Comparison of ENCODE assay signal across 8 mouse cellular contexts in the genomic region with DNA sequence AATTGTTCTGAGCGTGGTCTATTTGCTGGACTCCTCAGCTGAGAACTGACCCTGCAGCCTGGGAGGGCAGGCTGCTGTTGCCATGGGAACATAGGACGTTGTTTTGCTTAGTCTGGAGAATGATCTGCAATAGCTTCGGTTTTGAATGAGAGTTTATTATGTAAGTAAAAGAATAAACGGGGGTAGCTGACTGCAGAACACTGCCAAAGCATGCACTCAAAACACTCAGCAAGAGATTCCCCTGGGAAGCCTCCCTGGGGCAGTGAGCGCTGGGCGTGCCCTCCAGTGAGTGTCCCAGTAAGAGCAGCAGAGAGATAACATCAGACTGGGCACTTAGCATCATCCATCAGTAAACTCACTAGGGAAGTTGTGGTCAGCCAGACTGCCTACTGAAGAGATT.
A peak's percentile ranks its signal among the peaks of the same experiment; 100 is the strongest.
DNase-seq lines count a peak whose midpoint lies in the region; ATAC-seq and TF ChIP-seq lines count a peak whose summit lies in the region.

No protein-coding gene starts in this region.

- peaks cover 7% of the 10 kb centered on the region; the same call in 1 of the 2 replicates for H3K4me1 ChIP-seq in limb, embryonic 11.5 days (ENCODE audit: control insufficient read depth, insufficient read depth, low read length)
- H3K4me1 ChIP-seq in limb, embryonic 10.5 days = peaks cover 17% of the 10 kb centered on the region; the same call in 1 of the 2 replicates
- peaks cover 25% of the 10 kb centered on the region for H3K4me1 ChIP-seq in hindbrain, embryonic 15.5 days (replicated peaks)
- H3K4me1 ChIP-seq in midbrain, embryonic 11.5 days (ENCODE audit: control insufficient read depth, insufficient read depth, low read length) = peaks cover 17% of the 10 kb centered on the region
- peaks cover 12% of the 10 kb centered on the region for H3K4me1 ChIP-seq in liver, postnatal 0 days (ENCODE audit: insufficient read depth)

- H3K9ac ChIP-seq in limb, embryonic 11.5 days (ENCODE audit: low read length) = no peak overlapping the region
- H3K9ac ChIP-seq in hindbrain, embryonic 15.5 days = no peak overlapping the region
- no peak overlapping the region for H3K9ac ChIP-seq in midbrain, embryonic 11.5 days (ENCODE audit: low read length)
- no peak overlapping the region for H3K9ac ChIP-seq in liver, postnatal 0 days (replicated peaks)

- H3K4me3 ChIP-seq in limb, embryonic 11.5 days (ENCODE audit: low read depth, low read length) = no peak overlapping the region
- no peak overlapping the region for H3K4me3 ChIP-seq in limb, embryonic 10.5 days
- H3K4me3 ChIP-seq in hindbrain, embryonic 15.5 days = no peak overlapping the region
- no peak overlapping the region for H3K4me3 ChIP-seq in midbrain, embryonic 11.5 days (ENCODE audit: low read depth, low read length)
- H3K4me3 ChIP-seq in liver, postnatal 0 days (ENCODE audit: low read depth, low read length) = no peak overlapping the region

- H3K27ac ChIP-seq in limb, embryonic 11.5 days (replicated peaks; ENCODE audit: low read depth, low read length) = no peak overlapping the region
- H3K27ac ChIP-seq in limb, embryonic 10.5 days = no peak overlapping the region
- peak overlapping the region; percentile 50; the same call in 1 of the 2 replicates for H3K27ac ChIP-seq in hindbrain, embryonic 15.5 days (replicated peaks)
- H3K27ac ChIP-seq in midbrain, embryonic 11.5 days (ENCODE audit: low read depth, low read length) = peak overlapping the region; percentile 20; the same call in 1 of the 2 replicates
- no peak overlapping the region for H3K27ac ChIP-seq in liver, postnatal 0 days (ENCODE audit: low read depth)

- H3K27me3 ChIP-seq in limb, embryonic 11.5 days (ENCODE audit: control insufficient read depth, insufficient read depth, low read length) = no peaks in the 10 kb centered on the region
- H3K27me3 ChIP-seq in limb, embryonic 10.5 days (ENCODE audit: low read depth, poor library complexity, severe bottlenecking) = no peaks in the 10 kb centered on the region
- H3K27me3 ChIP-seq in hindbrain, embryonic 15.5 days = no peaks in the 10 kb centered on the region
- H3K27me3 ChIP-seq in midbrain, embryonic 11.5 days (ENCODE audit: control insufficient read depth, insufficient read depth, low read length) = no peaks in the 10 kb centered on the region
- no peaks in the 10 kb centered on the region for H3K27me3 ChIP-seq in liver, postnatal 0 days (ENCODE audit: insufficient read depth, low read length)

- ATAC-seq in limb, embryonic 11.5 days (ENCODE audit: insufficient number of reproducible peaks, low FRiP score, low TSS enrichment, low read depth) = no peak
- peak; percentile 43; the same call in 1 of the 2 replicates for ATAC-seq in hindbrain, embryonic 15.5 days (ENCODE audit: low FRiP score, low read depth)
- ATAC-seq in midbrain, embryonic 11.5 days (ENCODE audit: low FRiP score) = peak; percentile 70
- no peak for ATAC-seq in liver, postnatal 0 days
- no peak for ATAC-seq in activated CD4-positive, CD25-positive, alpha-beta regulatory T cell, adult 4 months

- H3K36me3 ChIP-seq in limb, embryonic 11.5 days (ENCODE audit: control insufficient read depth, insufficient read depth, low read length) = no peaks in the 10 kb centered on the region
- no peaks in the 10 kb centered on the region for H3K36me3 ChIP-seq in limb, embryonic 10.5 days
- H3K36me3 ChIP-seq in hindbrain, embryonic 15.5 days = no peaks in the 10 kb centered on the region
- no peaks in the 10 kb centered on the region for H3K36me3 ChIP-seq in midbrain, embryonic 11.5 days (ENCODE audit: control insufficient read depth, insufficient read depth, low read length)
- H3K36me3 ChIP-seq in liver, postnatal 0 days (replicated peaks; ENCODE audit: insufficient read depth, low read length) = no peaks in the 10 kb centered on the region

- no peak for TF ChIP-seq EP300 in liver, postnatal 0 days (IDR thresholded peaks at IDR 0.05; ENCODE audit: low read depth)

- 25% methylated on average over 6 of the region's 6 CpGs for WGBS in limb, embryonic 11.5 days
- WGBS in limb, embryonic 10.5 days = 22% methylated on average over 6 of the region's 6 CpGs
- 6% methylated on average over 6 of the region's 6 CpGs for WGBS in hindbrain, embryonic 15.5 days
- WGBS in midbrain, embryonic 11.5 days = 18% methylated on average over 6 of the region's 6 CpGs
- WGBS in liver, postnatal 0 days (ENCODE audit: insufficient replicate concordance) = 18% methylated on average over 6 of the region's 6 CpGs

- no peak for DNase-seq in limb, embryonic 11.5 days (ENCODE audit: low spot score)
- DNase-seq in limb, embryonic 10.5 days (ENCODE audit: low spot score) = no peak
- peak; percentile 74 for DNase-seq in fibroblast of lung, adult 2 months (ENCODE audit: low read depth)
- peak; percentile 91 for DNase-seq in midbrain, embryonic 11.5 days (ENCODE audit: low spot score, missing footprints)
- DNase-seq in frontal cortex, postnatal 10 days (ENCODE audit: low spot score in 2 of 2) = no peak
- no peak for DNase-seq in liver, postnatal 0 days

- no peaks in the 10 kb centered on the region for H3K9me3 ChIP-seq in limb, embryonic 11.5 days (ENCODE audit: control insufficient read depth, low read length)
- no peaks in the 10 kb centered on the region for H3K9me3 ChIP-seq in limb, embryonic 10.5 days (replicated peaks)
- H3K9me3 ChIP-seq in hindbrain, embryonic 15.5 days = no peaks in the 10 kb centered on the region
- H3K9me3 ChIP-seq in midbrain, embryonic 11.5 days (ENCODE audit: control insufficient read depth, low read length) = no peaks in the 10 kb centered on the region
- no peaks in the 10 kb centered on the region for H3K9me3 ChIP-seq in liver, postnatal 0 days (ENCODE audit: low read length)

- no peak for TF ChIP-seq CTCF in liver, postnatal 0 days (IDR thresholded peaks at IDR 0.05; ENCODE audit: low read depth)

- H3K4me2 ChIP-seq in limb, embryonic 11.5 days (ENCODE audit: low read depth, severe bottlenecking) = 0 out of 2 replicates have a peak overlapping the region, but pooled peaks have one; percentile 2
- peak overlapping the region; percentile 7; the same call in 1 of the 2 replicates for H3K4me2 ChIP-seq in hindbrain, embryonic 15.5 days
- peak overlapping the region; percentile 28 for H3K4me2 ChIP-seq in midbrain, embryonic 11.5 days
- no peak overlapping the region for H3K4me2 ChIP-seq in liver, postnatal 0 days (ENCODE audit: low read depth, low read length)

Comparison
In these comparisons a context has a peak if more than half of its experiments do, and no peak if none do; other contexts are left out.
1. ATAC-seq: peak in hindbrain, embryonic 15.5 days (single experiment) and midbrain, embryonic 11.5 days (single experiment); none in limb, embryonic 11.5 days (single experiment), liver, postnatal 0 days (single experiment) and activated CD4-positive, CD25-positive, alpha-beta regulatory T cell, adult 4 months (single experiment).
2. DNase-seq: peak in fibroblast of lung, adult 2 months (single experiment) and midbrain, embryonic 11.5 days (single experiment); none in limb, embryonic 11.5 days (single experiment), limb, embryonic 10.5 days (single experiment), frontal cortex, postnatal 10 days (0 of 2) and liver, postnatal 0 days (single experiment).
3. H3K27ac ChIP-seq: peak in hindbrain, embryonic 15.5 days (single experiment) and midbrain, embryonic 11.5 days (single experiment); none in limb, embryonic 11.5 days (single experiment), limb, embryonic 10.5 days (single experiment) and liver, postnatal 0 days (single experiment).